11 mouse cellular contexts compared by ENCODE assay signal in genomic region chr8:124397321-124398065, GRCm38 (mm10). TPM values are rescaled to one million over a fixed set of nuclear protein-coding genes. Genes with fewer than 3 reads are reported as not detected.
A peak's percentile ranks its signal among the peaks of the same experiment; 100 is the strongest.
DNase-seq lines count a peak whose midpoint lies in the region; ATAC-seq and TF ChIP-seq lines count a peak whose summit lies in the region.
"Had no signal": no experiment of that assay in that cellular context is flagged by ENCODE, and none has a peak within 500 bp of the region (broad histone marks: within the 10 kb centered on the region; RNA-seq: fewer than 3 reads in every experiment).

No protein-coding gene starts in this region.

- H3K4me1 ChIP-seq in lung, embryonic 14.5 days (ENCODE audit: insufficient read depth): peaks cover 9% of the 10 kb centered on the region; the same call in 1 of the 2 replicates
- H3K4me1 ChIP-seq in lung, adult 2 months (ENCODE audit: control insufficient read depth, insufficient read depth, low read length): no peaks in the 10 kb centered on the region
- H3K4me1 ChIP-seq: liver, embryonic 13.5 days; neural tube, embryonic 12.5 days had no signal

- ATAC-seq in lung, embryonic 14.5 days (ENCODE audit: insufficient read depth): no peak

- no peaks in the 10 kb centered on the region for H3K9me3 ChIP-seq in lung, embryonic 14.5 days (ENCODE audit: low read depth, low read length)
- H3K9me3 ChIP-seq: liver, embryonic 13.5 days; neural tube, embryonic 12.5 days had no signal

- WGBS in lung, embryonic 14.5 days: 53% methylated on average over 11 of the region's 11 CpGs
- 63% methylated on average over 11 of the region's 11 CpGs for WGBS in lung, adult 2 months

- DNase-seq in lung, embryonic 14.5 days: peak; percentile 76
- no peak for DNase-seq in lung, adult 2 months
- peak; percentile 76 for DNase-seq in adrenal gland, adult 8-10 months
- peak; percentile 86 for DNase-seq in cerebellum, adult 9-10 months
- DNase-seq in right cerebral cortex, postnatal 14 days: peak; percentile 63
- no peak for DNase-seq in gastrocnemius, postnatal 14 days
- DNase-seq in gastrocnemius, postnatal 10 days: no peak
- DNase-seq: liver, embryonic 13.5 days had no signal

- H3K4me3 ChIP-seq in lung, embryonic 14.5 days (ENCODE audit: low read depth, low read length): no peak overlapping the region
- H3K4me3 ChIP-seq in lung, adult 2 months (replicated peaks; ENCODE audit: extremely low read depth, low read depth, low read length): no peak overlapping the region
- H3K4me3 ChIP-seq: erythroblast, embryonic 14.5 days; liver, embryonic 13.5 days; neural tube, embryonic 12.5 days had no signal

- no peak for TF ChIP-seq POLR2A in lung, adult 2 months (IDR thresholded peaks at IDR 0.05; ENCODE audit: borderline replicate concordance, extremely low read depth, low read depth, low read length)

- TF ChIP-seq CTCF in lung, embryonic 14.5 days (IDR thresholded peaks at IDR 0.05; ENCODE audit: low read depth): no peak
- no peak for TF ChIP-seq CTCF in lung, adult 2 months (IDR thresholded peaks at IDR 0.05; ENCODE audit: insufficient read depth, low read length)

- H3K36me3 ChIP-seq in lung, embryonic 14.5 days (ENCODE audit: insufficient read depth): no peaks in the 10 kb centered on the region
- H3K36me3 ChIP-seq: liver, embryonic 13.5 days; neural tube, embryonic 12.5 days had no signal

- H3K27me3 ChIP-seq in lung, embryonic 14.5 days (ENCODE audit: insufficient read depth, low read length): no peaks in the 10 kb centered on the region
- H3K27me3 ChIP-seq: liver, embryonic 13.5 days; neural tube, embryonic 12.5 days had no signal

- no peak overlapping the region for H3K27ac ChIP-seq in lung, embryonic 14.5 days (ENCODE audit: low read depth)
- H3K27ac ChIP-seq: liver, embryonic 13.5 days; neural tube, embryonic 12.5 days had no signal

- H3K4me2 ChIP-seq in lung, embryonic 14.5 days: no peak overlapping the region
- H3K4me2 ChIP-seq: heart, embryonic 11.5 days; liver, embryonic 13.5 days; neural tube, embryonic 12.5 days had no signal

- no peak overlapping the region for H3K9ac ChIP-seq in lung, embryonic 14.5 days
- H3K9ac ChIP-seq: liver, embryonic 13.5 days; neural tube, embryonic 12.5 days had no signal

- intact Hi-C loops in gastrocnemius, postnatal 14 days (cut with DNase I; ENCODE audit: low total_unique reads): loop anchor here (5.0 kb wide), 1 partner anchor 175 kb away; no protein-coding TSS in a partner anchor

RNA-seq across cellular contexts. Expression of gene Pgbd5, which starts 42.0 kb away (rescaled TPM):
- 2.2 and 2.5 TPM in 2 replicates for polyA plus RNA-seq in lung, embryonic 14.5 days (2014; fragmentation: Nextera tagmentation; extraction: Ambion mirVana)
- 0.46 and 0.48 TPM in 2 replicates for polyA plus RNA-seq in lung, adult 2 months (2012; rRNA removed)
- 10 to 100 TPM in 3 of 4 experiments, 1 to 10 TPM in 1; 9.0 to 14.1 (median 12.0) TPM for total RNA-seq in adrenal gland, adult 8-10 months (2022)
- total RNA-seq in gastrocnemius, postnatal 14 days (2021): under 1 TPM; 0.57 to 0.73 TPM
- 1 to 10 TPM in 1 of 2 experiments, under 1 TPM in 1; 0.63 to 1.8 TPM for total RNA-seq in gastrocnemius, postnatal 10 days (2021)
- polyA plus RNA-seq: erythroblast, embryonic 14.5 days had no signal

Comparison
In these comparisons a context has a peak if more than half of its experiments do, and no peak if none do; other contexts are left out.
1. DNase-seq: peak in lung, embryonic 14.5 days (single experiment), adrenal gland, adult 8-10 months (single experiment), cerebellum, adult 9-10 months (single experiment) and right cerebral cortex, postnatal 14 days (single experiment); none in lung, adult 2 months (single experiment), gastrocnemius, postnatal 14 days (single experiment) and gastrocnemius, postnatal 10 days (single experiment).